Mouse (Mus musculus) lung, postnatal 0 days (tissue): ENCODE measurements around the gene Platr25.
"Not testable (repeated sequence)": the region's sequence is repeated elsewhere in the genome, so short reads cannot be mapped to it uniquely, and the experiment has no call there.

Experiments used
- CTCF ChIP-seq: IDR thresholded peaks from 2 replicates; pipeline ENCODE4 v1.5.1; 2016; ENCODE audit warnings: antibody characterized with exemption, mild to moderate bottlenecking
- EP300 ChIP-seq: IDR thresholded peaks from 2 replicates; pipeline ENCODE4 v1.6.1; 2016; ENCODE audit warnings: antibody characterized with exemption, mild to moderate bottlenecking, control low read depth

GRCm38 (mm10) chr13:62786135-62786493, 25.6 kb upstream of the Platr25 start:
- TF ChIP-seq CTCF, EP300: not testable (repeated sequence)
